Mouse (Mus musculus) ovary, adult 18-20 months (tissue): Measurements from ENCODE around the gene Vav3.

Experiments used
- DNase-seq: peaks from one replicate; pipeline ENCODE4 v3.0.0; 2022; ENCODE audit warnings: low spot score, mixed read lengths

The Vav3 gene

DNA sequence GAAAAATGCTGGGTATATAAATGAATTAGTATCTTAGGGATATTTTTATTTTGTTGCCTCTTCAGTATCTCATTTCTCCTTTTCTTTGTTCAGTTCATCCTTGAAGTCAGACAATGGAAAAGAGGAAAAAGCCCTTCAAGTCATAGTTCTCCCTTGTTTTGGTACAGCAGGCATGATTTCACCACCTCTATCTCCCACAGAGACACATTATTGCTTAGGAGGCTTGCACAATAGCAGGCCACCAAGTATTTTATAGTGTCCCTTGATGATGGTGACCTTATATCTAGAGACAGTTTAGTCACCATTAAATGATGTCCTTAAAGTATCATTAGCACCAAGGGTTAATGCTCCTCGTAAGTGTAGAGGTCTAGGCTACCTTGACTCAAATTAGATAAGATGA lies 171.4 kb downstream of the Vav3 start:
- no peak for DNase-seq

DNA sequence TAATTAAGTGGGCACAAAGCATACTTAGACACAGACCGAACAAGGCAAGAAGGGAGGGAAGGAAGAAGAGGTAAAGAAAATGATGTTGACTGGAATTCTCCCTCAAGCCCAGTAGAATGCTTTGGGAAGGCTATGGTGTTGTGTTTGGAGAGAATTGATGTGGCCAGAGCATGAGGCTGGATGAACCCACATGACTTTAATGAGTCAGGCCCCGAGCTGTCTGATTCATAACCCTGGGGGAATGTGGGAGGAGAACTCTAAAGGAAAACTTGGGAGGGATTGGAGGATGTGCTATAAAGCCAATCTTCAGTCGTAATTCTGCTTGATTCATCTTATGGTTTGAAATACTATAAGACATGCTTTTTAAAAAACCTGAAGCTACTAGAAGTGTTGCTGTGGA lies 175.0 kb downstream of the Vav3 start:
- no peak for DNase-seq

DNA sequence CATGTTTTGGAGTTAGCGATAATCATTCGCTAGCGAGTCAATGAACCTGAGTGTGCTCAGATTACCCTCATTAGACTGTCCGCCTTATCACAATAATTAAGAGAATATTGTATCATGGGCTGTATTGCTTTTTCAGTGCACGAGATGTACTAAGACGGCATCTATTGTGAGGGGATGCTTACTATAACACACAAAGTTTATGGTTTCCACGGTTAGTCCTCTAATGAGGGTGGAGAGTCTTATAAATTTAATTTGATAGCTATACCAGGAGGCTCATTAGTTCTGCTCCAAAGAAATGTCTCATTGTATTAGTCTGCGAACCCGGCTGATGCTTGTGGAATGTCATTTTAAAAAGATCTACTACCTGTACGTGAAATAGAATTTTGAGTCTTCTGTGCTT lies 175.9 kb downstream of the Vav3 start:
- no peak for DNase-seq

DNA sequence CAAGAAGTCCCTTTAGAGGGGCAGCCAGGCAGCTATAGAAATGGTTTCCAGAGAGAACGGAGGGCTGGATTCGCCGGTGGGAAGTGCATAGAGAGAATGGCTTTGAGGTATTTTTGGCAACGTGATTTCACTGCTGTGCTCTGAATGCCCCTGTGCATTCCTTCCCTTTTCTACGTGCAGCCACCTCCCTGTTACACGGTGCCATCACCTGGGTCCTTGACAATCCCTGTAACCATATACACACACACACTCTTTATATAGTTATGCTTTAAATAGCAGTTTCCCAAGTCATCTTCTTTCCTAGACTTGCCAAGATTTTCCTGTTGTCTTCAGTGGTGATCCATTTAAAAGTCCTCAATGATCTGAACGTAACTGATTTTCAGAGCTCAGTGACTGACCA lies 181.7 kb downstream of the Vav3 start:
- no peak for DNase-seq

DNA sequence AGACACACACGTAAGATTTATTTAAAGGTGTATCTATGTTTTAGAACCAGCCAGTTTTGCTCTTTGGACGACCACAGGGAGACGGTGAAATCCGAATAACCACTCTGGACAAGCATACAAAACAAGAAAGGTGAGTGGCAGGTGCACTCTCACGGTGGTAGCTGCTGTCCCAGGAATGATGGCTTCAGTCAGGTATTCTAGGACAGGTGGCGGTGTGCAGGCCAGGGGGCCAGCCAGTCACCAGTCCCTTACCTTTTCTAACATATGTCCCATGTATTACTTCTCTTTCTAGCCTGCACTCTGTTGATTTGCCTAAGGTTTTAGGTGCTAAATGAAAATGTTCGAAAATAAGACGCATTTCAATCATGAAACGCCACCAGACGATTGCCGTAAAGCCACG lies 185.4 kb downstream of the Vav3 start:
- DNase-seq: no peak

DNA sequence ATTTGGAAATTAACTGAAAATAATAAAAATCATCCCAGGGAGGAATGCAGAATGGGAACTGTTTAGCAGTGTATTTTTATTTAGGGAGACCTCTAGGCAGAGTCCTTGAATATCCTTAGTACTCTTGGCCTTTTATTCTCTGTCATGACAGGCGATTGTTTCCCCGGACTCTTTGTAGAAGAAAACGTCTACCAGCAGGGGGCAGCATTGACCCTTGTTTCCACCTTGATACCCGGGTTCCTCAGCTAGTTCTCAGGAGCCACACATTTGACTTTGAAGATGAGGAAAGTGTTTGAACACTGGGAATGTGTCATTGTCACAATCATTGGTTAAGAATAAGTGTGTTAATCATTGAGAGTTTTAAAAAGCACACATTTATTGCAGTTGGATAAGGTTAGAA lies 185.8 kb downstream of the Vav3 start:
- peak; percentile 12 for DNase-seq

DNA sequence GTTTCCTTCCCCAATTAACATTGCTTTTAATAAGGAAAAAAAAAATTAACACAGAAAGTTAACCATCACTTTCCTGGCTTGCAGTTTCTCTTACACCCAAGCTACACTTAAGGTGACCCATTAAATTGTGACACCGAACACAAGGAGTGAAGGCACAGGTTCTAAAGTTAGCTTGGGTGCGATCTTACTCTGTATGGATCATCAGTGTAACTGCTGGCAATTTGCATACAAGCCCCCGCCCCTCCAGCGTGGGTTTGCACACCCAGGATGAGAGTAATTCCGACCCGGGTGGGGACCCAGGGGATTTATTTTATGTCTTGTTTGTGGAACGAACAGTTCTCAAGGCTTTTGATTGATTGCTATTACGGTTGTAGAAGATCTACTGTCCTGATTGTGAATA lies 186.2 kb downstream of the Vav3 start:
- no peak for DNase-seq

DNA sequence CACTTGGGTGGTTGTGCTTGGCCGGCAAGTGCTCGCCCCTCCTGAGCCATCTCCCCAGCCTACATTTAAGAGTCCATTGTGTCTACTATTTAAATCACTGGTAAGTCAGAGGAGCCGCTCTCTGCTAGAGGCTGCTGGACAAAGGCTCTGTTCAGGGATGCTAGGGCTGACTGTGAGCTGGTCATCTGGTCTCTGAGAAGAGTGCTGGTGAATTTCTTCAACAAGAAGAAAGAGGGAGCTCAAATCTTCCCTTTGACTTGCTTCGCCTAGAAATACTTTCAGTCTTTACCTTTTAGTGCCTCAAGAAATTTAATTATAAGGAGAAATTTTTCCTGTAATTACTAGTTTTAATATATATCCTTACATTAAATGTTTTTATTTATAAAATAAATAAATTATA lies 188.2 kb downstream of the Vav3 start:
- DNase-seq: no peak

DNA sequence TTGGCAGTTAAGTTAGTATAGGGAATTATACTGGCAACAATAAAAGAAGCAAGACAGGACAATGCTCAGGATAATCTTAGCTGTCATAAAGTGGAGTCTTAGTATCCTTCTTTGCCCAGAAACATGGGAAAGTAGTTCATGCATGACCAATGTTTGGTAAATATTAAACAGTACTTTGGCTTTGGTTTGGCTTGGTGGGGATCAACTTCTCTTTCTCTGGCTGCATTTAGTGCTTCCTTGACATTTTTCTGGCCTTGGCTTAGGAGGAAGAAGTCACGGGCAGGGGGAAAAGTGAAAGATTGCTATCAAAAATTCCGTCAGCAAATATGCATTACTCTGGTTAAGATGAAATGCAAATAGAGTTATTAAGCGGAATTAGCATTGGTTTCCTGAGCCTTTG lies 197.2 kb downstream of the Vav3 start:
- no peak for DNase-seq

DNA sequence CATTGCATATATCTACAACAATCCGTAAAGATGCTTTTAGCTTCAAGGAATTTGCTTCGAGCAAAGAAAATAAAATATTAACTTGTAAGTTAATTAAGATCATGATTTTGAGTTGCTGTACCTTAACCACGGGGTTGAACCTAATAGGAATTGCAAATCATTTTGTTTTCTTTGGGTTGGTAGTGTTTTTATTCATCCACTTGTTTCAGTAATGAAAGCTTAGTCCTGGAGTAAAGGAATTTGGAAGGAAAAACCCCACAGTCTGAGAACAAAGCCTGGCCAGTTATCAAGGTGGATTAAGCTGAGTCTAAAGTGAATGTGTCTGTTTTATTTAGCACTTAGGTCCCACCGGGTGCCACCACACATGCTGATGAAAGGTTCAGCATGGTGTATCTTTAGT lies 199.6 kb downstream of the Vav3 start:
- DNase-seq: no peak

DNA sequence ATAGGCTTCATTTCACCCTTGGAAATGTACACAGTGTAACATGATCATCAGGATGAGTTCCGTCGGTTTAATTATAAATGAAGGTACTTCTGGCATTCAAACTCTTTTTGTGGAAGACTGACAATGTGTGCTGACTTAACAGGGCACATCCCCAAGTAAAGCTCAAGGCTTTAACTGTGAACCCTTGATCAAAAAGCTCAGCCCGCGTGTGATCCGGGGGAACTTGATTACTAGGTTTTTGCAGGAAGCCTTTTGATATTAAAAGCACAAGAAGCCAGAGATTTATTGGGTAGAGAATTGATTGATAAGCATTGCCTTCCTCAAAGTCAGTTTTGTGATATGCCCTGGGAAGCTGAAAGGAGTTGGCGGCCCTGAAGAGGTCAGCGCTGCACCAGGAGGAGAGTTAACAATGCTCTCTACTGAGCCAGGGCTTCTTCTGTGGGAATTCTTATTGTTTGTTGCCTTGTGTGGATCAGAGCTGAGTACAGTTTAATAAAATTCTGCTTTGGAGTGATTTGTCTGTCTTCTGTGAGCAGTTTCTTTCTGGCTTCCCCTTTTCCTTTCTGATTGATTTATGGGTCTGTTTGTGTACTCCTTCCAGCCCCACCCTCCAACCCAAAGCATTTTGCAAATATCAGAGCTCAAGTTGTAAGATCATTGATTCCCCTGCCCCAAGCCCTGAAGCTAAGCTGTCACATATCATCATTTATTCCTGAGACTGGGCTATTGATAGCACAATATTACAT lies 204.2 kb downstream of the Vav3 start:
- no peak for DNase-seq

DNA sequence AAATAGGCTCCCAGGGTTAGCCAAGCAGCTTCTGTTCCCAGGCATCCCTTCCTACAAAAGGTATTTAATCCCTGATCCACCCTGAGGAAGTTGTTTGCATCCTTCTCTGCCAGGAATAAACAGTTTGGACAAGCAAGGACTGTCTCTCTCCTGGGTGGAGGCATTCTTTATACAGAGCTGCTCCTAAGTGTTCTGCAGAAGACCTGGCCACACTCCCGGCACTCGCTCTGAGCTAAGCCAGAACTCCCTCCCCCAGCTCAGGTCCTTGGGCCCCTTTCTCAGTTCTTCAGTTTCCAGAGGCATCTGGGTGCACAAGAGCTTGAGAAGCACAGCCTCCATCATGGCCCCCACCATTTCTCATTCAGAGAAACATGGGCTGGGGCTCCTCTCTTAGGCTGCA lies 216.9 kb downstream of the Vav3 start:
- no peak for DNase-seq

DNA sequence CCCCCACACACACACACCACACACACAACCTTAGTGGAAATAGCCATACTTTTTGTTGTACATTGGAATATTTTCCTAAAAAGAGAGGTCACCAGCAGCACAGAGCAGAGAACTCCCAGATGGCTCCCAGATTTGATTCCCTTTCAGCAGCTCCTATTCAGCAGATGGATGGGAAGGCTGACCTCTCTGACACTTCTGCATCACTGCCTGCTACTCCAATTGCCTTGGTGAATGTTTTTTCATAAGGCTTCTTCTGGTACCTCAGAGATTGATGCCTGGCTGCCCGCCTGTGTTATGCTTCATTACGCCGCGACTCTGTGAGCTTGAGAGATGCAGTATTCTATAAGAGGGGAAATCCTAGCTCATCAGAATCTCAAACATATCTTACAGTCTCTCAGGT lies 220.8 kb downstream of the Vav3 start:
- DNase-seq: no peak

DNA sequence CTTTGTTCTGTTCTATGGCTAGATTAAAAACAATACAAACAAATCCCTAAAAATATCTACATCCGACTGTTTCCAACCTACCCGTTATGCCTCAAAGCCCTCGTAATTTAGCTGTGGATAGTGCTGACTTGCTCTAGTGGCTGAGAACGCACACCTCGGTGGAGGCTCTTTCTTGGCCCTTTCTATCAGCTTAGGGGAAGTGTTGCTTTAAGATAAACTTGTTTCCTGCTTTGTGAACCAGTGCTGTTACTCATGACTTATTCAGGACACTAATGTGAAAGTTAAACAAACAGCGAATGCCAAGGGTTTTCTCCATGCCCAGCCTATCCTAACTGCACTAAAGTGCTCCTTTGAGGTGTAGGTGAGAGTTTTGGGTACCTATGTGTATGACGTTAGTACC lies 221.3 kb downstream of the Vav3 start:
- no peak for DNase-seq

DNA sequence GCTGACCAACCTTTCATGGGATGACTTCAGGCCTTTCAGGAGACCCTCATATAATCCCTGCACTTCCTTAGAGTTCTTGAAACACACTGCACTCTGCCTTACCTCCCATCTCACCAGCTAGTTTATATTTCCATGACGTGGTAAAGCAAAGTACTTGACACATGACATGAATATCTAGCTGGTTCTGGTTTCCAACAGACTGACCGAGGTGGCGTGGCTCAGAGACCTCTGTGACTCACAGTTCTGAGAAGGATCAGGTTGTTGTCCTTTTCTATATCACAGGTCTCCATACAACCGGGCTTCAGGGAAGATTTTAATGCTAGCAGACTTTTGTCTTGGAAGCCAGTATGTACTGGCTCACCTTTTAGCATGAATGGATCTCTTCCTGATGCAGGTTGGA lies 221.8 kb downstream of the Vav3 start:
- no peak for DNase-seq

DNA sequence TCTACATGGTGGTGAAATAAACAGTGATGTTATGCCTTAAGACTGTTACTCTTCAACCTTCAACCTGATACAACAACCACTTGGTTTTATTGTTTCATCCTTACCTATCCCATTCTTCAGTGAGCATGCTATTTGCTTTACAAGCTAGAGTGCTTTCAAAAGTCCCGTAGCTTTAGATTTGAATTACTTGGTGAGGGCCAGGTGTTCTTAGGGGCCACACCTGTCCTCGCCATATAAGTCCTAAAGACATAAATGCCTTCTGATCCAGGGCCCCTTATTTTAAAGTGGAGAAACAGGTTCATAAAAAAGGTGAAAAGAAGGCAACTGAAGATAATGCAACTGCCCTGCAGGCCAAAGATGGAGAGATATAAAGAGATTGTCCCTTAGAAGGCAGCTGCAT lies 224.0 kb downstream of the Vav3 start:
- no peak for DNase-seq

DNA sequence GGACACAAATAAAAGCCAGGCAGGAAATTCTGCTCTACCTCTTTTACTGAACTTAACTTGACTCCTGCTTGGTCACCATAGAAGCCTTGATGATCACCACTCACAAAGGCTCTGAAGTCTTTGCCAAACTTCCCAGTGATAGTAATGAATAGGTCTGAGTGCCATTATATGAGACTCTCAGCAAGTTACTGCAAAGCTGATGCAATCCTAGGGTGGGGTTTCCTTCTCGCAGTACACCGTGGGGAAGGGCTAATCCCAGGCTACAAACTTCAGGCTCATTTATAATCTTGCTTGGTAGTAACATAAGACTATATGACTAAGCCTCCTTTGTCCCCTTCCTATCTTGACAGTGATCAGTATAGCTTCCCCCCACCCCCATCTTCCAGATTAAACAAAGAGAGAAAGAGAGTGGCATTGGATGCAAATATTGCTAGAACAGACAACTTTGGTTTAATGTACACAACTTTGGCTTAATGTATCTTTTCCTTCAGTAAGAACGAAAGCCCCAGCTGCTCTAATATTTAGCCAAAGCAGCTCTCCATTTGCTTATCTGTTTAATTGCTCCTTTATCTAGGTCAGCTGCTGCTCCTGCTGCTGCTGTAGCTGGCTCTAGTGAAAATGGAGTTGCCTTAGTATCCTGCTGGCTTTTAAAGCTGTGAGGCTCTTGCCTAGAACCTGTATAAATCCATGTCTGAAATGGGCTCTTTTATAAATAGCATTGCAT lies 228.3 kb downstream of the Vav3 start:
- no peak for DNase-seq

DNA sequence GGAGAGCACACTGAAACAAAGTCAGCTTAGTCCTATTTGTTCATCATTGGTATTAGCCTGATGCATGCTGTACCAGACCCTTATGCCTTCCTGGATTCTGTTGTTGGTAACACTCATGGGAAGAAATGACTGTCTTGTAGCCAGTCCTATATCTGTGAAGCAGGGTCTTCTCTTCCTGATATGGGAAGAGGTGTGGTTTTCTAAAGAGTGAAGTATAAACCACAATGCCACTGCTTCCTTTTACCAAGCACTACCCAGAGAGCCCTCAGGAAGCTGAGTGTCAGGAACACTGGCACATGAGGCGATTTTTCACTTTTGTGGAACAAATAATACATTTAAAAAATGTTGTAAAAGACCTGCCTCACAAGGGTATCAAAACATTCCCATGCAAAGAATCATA lies 231.0 kb downstream of the Vav3 start:
- DNase-seq: no peak

DNA sequence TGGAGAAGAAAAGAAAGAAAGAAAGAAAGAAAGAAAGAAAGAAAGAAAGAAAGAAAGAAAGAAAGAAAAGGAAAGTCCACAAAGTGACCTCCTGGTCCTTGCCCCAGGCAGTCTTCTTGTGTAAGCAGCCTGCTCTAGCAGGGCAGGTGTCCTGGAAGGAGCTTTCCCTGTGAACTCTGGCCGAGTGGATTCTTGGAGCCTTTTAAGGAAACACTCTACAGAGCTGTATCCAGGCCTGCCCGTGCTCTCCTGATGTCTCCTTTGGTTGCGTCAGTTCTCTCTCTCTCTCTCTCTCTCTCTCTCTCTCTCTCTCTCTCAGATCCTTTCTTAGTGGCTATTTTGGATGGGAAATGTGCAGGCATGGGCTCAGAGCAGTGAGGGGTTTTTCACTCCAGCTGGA lies 232.4 kb downstream of the Vav3 start:
- no peak for DNase-seq

DNA sequence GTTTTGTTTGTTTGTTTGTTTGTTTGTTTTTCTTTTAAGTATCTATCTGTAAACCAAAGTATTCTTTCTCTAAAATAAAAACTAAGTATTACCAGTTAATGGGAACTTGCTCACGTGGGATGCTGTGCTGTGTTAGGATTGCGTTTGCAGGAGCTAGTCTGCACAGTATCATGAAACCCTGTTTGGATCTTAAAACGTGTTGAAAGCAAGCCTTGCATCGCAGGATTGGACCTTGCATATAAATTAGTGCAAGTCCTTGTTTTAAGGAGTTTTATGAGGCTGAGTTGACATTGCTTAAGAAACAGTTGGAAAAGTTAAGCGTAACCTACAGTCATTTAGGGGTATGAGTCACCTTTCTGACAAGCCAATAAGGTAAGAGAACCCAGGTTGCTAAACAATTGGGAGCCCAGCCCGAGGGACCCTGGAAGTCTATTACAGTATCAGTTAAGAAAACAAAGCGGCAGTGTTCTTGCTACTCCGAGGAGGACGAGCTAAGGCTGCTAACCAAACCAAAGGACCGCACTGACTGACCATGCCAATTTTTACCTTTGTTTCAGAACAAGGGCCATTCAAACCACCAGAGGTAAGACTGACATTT lies 233.2 kb downstream of the Vav3 start:
- DNase-seq: no peak

DNA sequence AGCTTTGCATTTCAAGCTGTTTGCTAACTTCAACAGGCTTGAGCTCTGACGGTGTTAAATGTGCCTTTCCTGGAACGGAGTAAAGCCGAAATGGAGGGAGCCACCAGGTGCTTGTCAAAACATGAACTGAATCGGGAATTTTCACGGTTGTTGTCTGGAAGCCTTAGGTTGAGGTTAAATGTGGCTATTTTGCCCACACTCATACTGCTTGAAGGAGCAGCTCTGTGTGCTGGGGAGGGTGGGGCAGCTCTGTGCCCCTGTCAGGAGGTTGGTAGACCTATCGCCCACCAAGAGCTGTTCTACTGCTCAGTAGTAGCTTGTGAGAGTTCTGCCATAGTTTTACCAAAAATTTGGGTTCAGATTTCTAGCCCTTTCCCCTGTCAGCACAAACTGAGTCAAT lies 233.7 kb downstream of the Vav3 start:
- no peak for DNase-seq

DNA sequence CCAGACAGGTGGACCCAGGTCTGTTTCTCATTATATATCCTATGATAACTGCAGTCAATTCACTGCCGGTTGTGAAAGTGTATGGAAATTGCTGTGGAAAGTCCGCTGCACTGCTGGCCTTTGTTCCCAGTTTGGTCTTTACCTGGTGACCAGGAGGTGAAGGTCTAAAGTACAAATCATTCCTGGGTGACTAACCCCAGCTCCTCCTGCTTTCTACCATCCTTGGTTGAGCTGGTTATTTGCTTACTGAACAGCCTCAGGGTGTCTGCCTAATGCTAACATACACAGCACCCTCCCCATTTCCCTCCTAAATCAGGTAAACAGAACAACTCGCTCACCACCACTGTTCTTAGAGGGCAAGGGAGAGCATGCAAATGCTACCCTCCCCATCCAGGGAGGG lies 237.9 kb downstream of the Vav3 start:
- no peak for DNase-seq

DNA sequence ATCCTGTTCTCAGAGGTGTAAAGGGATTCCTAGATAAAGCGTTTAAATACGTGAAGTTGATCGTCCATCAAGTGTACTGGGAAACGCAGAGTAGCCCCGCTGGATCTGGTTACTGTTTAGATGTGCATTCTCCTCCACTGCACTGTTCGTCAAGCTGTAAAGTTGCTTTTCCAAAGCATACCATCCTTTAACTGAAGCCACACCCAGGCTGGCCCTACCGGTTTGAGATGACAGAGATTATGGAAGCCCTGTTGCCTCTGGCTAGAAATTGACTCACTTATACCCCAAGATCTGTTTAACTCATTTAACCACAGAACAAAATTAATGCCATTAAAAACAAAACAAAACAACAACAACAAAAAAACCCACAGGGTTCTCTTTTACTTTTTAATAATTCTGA lies 238.5 kb downstream of the Vav3 start:
- no peak for DNase-seq

DNA sequence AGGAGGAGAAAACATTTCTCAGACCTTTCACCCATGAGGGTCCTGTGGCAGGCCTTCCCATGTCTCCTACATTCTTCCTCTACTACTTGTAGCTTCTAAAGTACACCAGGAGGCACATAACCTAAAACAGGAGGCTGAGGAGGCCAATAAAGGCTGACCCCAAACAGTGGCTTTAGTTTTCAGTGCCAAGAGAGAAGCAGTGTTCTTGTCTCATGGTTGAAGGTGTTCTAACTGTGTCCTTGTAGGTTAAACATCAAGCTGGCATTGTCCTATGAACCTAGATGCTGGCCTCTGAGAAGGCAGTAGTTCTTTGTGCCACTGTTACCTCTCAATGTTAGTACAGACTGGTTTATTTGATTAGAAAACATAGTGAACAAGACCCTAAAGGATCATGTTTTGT lies 245.5 kb downstream of the Vav3 start:
- no peak for DNase-seq
